Mouse (Mus musculus) gastrocnemius, postnatal 25 days (tissue): ENCODE results near the gene Bicd1. TPM values are rescaled to one million over a fixed set of nuclear protein-coding genes. Genes with fewer than 3 reads are reported as not detected.

Source experiments
- DNase-seq: peaks from one replicate; pipeline ENCODE4 v3.0.0; 2022
- microRNA-seq, 2 experiments: library from miRNA; unstranded; fragments of <30 nt; microRNA quantifications; one replicate each; pipeline ENCODE4 v1.2.0; 2021; ENCODE audit warnings: borderline replicate concordance in 2 of 2
- total RNA-seq, 2 experiments: library from RNA; stranded (reverse); gene quantifications; 1 replicate in 1 of 2; 2 replicates in 1 of 2; pipeline ENCODE4 v1.2.3; 2021

Bicd1 gene
- total RNA-seq, 2 experiments from 2014 or later, result 0.43 to 0.56 TPM

DNA sequence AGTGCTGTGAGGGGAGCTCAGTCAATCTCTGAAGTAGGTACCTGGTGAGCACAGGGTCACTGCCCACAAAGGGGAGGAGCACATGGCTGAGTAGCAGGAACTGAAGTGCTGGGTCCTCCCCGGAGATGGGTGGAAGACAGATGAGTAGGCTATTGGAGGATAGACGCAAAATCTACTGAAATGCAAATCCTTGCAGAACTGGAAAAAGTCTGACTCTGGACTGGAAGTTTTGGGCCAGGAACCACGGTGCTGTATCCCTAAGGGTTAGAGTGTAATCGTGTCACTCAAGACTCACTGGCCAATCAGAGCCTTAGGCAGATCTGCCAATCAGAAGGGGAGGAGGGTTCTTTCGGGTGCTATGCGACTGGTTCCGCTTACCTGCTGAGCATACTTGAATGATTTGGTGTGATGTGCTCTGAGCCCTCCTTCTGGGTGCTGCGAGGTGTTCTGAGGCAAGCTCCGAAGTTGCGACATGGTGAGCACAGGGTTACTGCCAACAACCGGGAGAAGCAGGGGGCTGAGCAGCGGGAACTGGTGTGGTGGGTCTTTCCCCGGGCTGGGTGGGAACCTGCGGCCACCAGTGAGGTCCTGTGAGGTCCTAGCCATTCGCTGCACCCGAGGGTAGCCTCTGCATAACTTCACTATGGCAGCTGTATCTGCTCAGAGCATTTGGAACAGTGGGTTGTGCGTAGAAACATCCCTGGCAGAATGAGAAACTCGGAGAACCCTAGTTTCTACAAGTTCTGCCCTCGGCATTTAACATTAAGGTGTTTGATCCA lies 157.2 kb downstream of the Bicd1 start:
- DNase-seq, result peak; percentile 5

DNA sequence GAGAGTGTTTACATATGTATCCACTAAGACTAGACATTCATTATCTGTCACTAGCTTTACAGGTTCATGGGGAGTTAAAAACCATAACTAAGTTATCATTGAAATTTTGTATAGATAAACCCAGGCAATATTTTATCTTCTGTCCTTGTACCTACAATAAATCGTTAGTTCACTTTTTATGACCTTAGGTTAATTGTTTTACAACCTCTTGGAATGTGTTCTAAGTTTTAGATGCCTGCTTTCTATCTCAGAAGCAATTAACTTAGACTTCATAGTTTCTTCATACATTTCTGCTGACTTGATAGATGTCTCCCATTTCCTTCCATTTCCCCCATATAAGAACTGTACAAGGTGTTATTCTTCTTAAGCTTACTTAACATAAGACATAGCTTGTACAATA lies 158.5 kb downstream of the Bicd1 start:
- no peak for DNase-seq

- no peak for DNase-seq
These were observed 165.6 kb downstream of the Bicd1 start for GRCm38 (mm10) chr6:149574288-149574687.

DNA sequence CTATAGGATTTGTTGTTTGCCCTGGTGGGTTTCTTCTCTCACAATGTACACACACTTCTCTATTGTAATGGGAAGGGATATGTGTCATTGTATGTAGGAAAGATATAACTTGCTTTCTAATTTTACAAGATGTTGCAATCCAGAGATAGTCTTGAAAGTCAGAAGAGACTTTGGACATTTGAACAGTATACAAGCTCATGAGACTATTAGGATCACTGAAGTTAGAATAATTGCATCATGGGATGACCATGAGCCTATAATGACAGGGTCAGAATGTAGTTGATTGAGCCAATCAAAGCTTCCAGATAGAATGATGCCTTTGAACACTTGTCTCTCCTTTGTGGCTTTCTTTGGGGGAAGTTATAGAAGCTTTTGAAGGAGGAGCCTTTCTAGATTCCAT lies 171.4 kb downstream of the Bicd1 start:
- no peak for DNase-seq

- no peak for DNase-seq
These were observed 177.2 kb downstream of the Bicd1 start for GRCm38 (mm10) chr6:149585708-149586504.

Small RNA genes within 50 kb of the gene (microRNA-seq; reads per million reads assigned to microRNA genes)
- 0 reads per million in 2 experiments for gene Gm24307

Other genes starting within 250 kb of the Bicd1 start
- 10 to 100 TPM; 11.4 to 11.6 TPM for gene Amn1, start 220.2 kb upstream of the Bicd1 start, total RNA-seq
- gene Resf1, start 99.5 kb upstream of the Bicd1 start, total RNA-seq, result 10 to 100 TPM; 12.1 to 21.7 TPM